Mouse (Mus musculus) forebrain, embryonic 11.5 days (tissue): Measurements from ENCODE around the gene Olfr599. TPM values are rescaled to one million over a fixed set of nuclear protein-coding genes. Genes with fewer than 3 reads are reported as not detected.
"Not testable (repeated sequence)": the region's sequence is repeated elsewhere in the genome, so short reads cannot be mapped to it uniquely, and the experiment has no call there.

ENCODE experiments used
- ATAC-seq: fragments of 200-750 bp; cut with Nextera tagmentation; replicated peaks from 2 replicates; pipeline ENCODE4 v1.8.0; 2017; ENCODE audit warnings: moderate TSS enrichment; ENCODE audit not compliant: low FRiP score
- DNase-seq: peaks from one replicate; pipeline ENCODE4 v3.0.0-alpha.2; 2017; ENCODE audit warnings: low spot score
- H3K27ac ChIP-seq: fragments of 300-500 bp; sonication (generic); 2 replicates; pipeline ENCODE4 v1.5.1; 2014; ENCODE audit warnings: low read depth, low read length
- H3K27me3 ChIP-seq: fragments of 300-500 bp; sonication (generic); 2 replicates; pipeline ENCODE4 v1.6.1; 2014; ENCODE audit warnings: mild to moderate bottlenecking, low read length, mixed read lengths; ENCODE audit not compliant: control insufficient read depth, insufficient read depth
- H3K36me3 ChIP-seq: fragments of 300-500 bp; sonication (generic); 2 replicates; pipeline ENCODE4 v1.6.1; 2014; ENCODE audit warnings: mild to moderate bottlenecking, low read length, moderate library complexity, mixed read lengths; ENCODE audit not compliant: control insufficient read depth, insufficient read depth
- H3K4me1 ChIP-seq: fragments of 300-500 bp; sonication (generic); replicated peaks from 2 replicates; pipeline ENCODE4 v1.6.1; 2014; ENCODE audit warnings: low read length, mixed read lengths; ENCODE audit not compliant: control insufficient read depth, insufficient read depth
- H3K4me2 ChIP-seq: fragments of 300-500 bp; sonication (generic); 2 replicates; pipeline ENCODE4 v1.6.1; 2014; ENCODE audit warnings: low read depth, mild to moderate bottlenecking, low read length, moderate library complexity, mixed read lengths; ENCODE audit not compliant: severe bottlenecking
- H3K4me3 ChIP-seq: fragments of 300-500 bp; sonication (generic); 2 replicates; pipeline ENCODE4 v1.5.1; 2014; ENCODE audit warnings: low read depth, low read length
- H3K9ac ChIP-seq: fragments of 300-500 bp; sonication (generic); 2 replicates; pipeline ENCODE4 v1.6.1; 2014; ENCODE audit warnings: low read length
- H3K9me3 ChIP-seq: fragments of 300-500 bp; sonication (generic); 2 replicates; pipeline ENCODE4 v1.6.1; 2016; ENCODE audit warnings: low read length, mixed read lengths; ENCODE audit not compliant: control insufficient read depth
- WGBS: fragments of 180-500 bp; shearing (Covaris S2); extraction: QIAGEN DNeasy Blood & Tissue Kit; methylation state at CpG from one replicate; pipeline ENCODE4 v1.1.7; 2014; 5-methylcytosine and 5-hydroxymethylcytosine counted together
- polyA plus RNA-seq: library from polyadenylated mRNA; unstranded; fragments of >200 nt; fragmentation: Nextera tagmentation; extraction: Ambion mirVana; gene quantifications from 2 replicates; pipeline ENCODE4 v1.2.1, GENCODE M21; 2014

Gene Olfr599
- polyA plus RNA-seq = not detected in 2 replicates

DNA sequence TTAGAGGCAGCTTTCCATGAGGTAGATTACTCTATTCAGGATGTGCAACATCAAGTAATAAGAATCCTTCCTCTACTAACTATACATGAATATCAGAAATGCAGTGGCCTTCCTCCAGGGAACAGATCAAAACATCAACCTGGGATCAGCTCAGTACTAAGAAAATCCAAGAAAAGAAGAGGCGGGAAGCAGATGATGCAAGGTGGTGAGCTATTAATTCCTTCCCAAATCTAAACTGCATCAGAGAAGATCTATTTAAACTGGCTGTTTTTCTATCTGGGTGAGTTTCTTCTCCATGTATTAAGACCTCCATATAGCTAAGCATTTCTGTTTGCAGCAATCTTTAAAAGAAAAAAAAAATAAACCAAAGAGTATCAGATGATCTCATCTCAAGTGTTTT, at the start of gene Olfr599:
Gene Olfr599, plus strand, starts transcription at position 301 of the 400 bp plus-strand sequence.
- DNase-seq (no peak), ATAC-seq (no peak)
- Histone ChIP-seq H3K27me3 (no peaks in the 10 kb centered on the region), H3K9ac (no peak within 1 kb of the TSS), H3K27ac (no peak within 1 kb of the TSS), H3K4me2 (no peak within 1 kb of the TSS), H3K4me3 (no peak within 1 kb of the TSS), H3K4me1 (no peaks in the 10 kb centered on the region), H3K36me3 (no peaks in the 10 kb centered on the region), H3K9me3 (no peaks in the 10 kb centered on the region)
- 89% methylated on average over 1 of the region's 1 CpGs for WGBS

DNA sequence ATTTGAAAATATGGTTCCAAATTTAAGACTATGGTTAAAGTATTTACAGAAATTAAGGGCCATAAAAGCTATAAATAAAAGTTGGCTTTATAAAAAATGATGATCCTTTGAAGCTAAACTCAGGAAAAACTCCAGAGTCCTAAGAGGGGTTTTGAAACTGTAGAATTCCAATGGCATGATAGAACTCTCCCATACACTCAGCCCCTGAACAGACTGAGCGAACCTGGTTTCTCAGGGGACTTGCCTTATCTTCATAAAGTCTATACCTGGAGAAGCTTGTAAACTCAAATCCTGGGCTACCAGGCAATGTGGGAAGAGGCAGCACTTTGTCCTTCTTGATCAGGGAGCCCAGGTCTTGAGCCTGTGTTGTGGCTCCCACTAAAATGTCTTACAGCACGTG, 30.4 kb upstream of the Olfr599 start, which contains the start of gene Olfr596:
Gene Olfr596, plus strand, starts transcription at position 301 of the 400 bp plus-strand sequence.
- WGBS = 89% methylated on average over 2 of the region's 2 CpGs
- not testable (repeated sequence) for H3K36me3 ChIP-seq, H3K4me2 ChIP-seq, ATAC-seq, H3K4me1 ChIP-seq, H3K27ac ChIP-seq, H3K4me3 ChIP-seq, H3K9me3 ChIP-seq, H3K9ac ChIP-seq, H3K27me3 ChIP-seq, DNase-seq

DNA sequence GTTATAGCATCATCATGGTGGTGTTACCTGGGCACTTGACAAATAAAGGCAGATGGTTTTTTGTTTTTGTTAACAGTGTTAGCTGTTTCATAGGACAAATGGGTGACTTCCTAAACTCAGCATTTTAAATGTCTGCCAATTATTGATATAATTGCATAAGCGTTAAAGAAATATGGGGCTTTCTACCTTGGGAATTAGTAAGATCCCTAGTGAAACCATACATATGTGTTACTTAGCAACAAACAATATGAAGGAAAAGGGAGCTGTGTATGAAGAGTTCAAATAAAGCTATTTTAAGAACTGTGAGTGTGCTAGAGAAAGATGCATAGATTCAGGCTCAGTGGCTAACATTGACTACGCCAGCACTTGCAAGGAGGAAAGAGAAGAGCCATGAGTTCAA, 19.7 kb upstream of the Olfr599 start, which contains the start of gene Olfr597:
Gene Olfr597, plus strand, starts transcription at position 301 of the 400 bp plus-strand sequence.
- not testable (repeated sequence) for H3K27me3 ChIP-seq, H3K4me3 ChIP-seq, H3K36me3 ChIP-seq, H3K9me3 ChIP-seq, DNase-seq, ATAC-seq, H3K4me1 ChIP-seq, H3K4me2 ChIP-seq, H3K9ac ChIP-seq, H3K27ac ChIP-seq
- 89% methylated on average over 2 of the region's 2 CpGs for WGBS

DNA sequence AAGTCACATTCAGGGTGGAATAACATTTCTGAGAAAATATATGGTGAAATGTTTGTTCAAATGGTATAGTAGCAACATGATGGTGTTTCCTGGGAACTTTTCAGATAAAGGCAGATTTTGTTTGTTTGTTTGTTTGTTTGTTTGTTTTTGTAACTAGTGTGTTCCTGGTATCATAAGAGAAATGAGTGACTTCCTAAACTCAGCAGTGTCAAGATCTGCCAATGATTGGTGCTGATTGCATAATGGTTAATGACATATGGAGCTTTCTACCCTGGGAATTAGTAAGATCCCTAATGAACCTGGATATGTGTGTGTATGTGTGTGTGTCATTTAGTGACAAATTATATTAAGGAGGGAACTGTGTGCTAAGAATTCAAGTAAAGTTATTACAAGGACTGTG, 12.4 kb upstream of the Olfr599 start, which contains the start of gene Olfr598:
Gene Olfr598, plus strand, starts transcription at position 301 of the 400 bp plus-strand sequence.
- no peaks in the 10 kb centered on the region for H3K4me1 ChIP-seq
- H3K36me3 ChIP-seq = no peaks in the 10 kb centered on the region
- H3K4me3 ChIP-seq = no peak within 1 kb of the TSS
- ATAC-seq (no peak), DNase-seq (no peak)
- no peak within 1 kb of the TSS for H3K9ac ChIP-seq
- no peak within 1 kb of the TSS for H3K27ac ChIP-seq
- no peak within 1 kb of the TSS for H3K4me2 ChIP-seq
- H3K9me3 ChIP-seq = no peaks in the 10 kb centered on the region
- H3K27me3 ChIP-seq = no peaks in the 10 kb centered on the region

DNA sequence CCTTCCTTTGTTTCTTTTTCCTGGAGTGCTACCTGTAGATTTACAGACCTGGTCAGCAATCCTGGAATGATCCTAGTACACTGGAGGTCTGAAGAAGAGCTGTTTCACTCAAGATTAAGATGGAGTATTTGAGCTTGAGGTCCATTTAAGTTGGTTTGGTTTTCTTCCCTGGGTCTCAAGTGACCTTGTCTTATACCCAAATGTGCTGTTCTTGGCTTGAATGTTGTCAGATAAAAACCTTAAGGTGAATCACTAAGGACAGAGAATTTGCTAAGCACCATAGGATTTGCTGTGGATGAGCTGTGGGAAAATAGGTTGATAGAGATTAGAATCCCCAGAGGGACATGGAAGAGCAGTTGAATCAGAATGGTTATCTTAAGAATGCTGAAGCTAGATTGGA, 13.9 kb downstream of the Olfr599 start, which contains the start of gene Olfr600:
Gene Olfr600, minus strand, starts transcription at position 101 of the 400 bp plus-strand sequence.
- Histone ChIP-seq H3K9me3 (no peaks in the 10 kb centered on the region), H3K9ac (no peak within 1 kb of the TSS), H3K27ac (no peak within 1 kb of the TSS), H3K4me1 (no peaks in the 10 kb centered on the region), H3K36me3 (no peaks in the 10 kb centered on the region), H3K4me2 (no peak within 1 kb of the TSS), H3K27me3 (no peaks in the 10 kb centered on the region), H3K4me3 (no peak within 1 kb of the TSS)
- ATAC-seq (no peak), DNase-seq (no peak)

DNA sequence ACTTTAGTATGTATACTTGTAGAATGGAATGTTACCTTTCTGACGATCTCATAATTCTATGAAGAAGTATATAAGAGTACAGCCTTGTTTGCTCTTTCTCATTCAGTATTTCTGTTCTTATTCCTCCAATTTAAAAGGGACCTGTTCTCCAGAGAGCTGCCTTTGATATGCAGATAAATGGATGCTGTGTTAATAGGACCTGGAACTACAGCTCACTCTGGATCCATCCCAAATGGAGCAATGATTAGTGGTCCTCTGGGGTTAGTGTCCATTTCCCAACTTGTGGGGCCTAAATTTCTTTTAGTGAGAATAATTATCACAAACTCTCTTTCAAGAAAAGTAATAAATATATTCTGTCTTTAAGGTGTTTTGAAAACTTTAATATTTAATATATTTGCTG, 26.8 kb downstream of the Olfr599 start, which contains the start of gene Olfr601:
Gene Olfr601, minus strand, starts transcription at position 101 of the 400 bp plus-strand sequence.
- H3K4me2 ChIP-seq = no peak within 1 kb of the TSS
- WGBS = 97% methylated on average over 1 of the region's 1 CpGs
- H3K27ac ChIP-seq = no peak within 1 kb of the TSS
- H3K27me3 ChIP-seq = no peaks in the 10 kb centered on the region
- H3K9me3 ChIP-seq = no peaks in the 10 kb centered on the region
- DNase-seq (no peak), ATAC-seq (no peak)
- H3K9ac ChIP-seq = no peak within 1 kb of the TSS
- no peak within 1 kb of the TSS for H3K4me3 ChIP-seq
- no peaks in the 10 kb centered on the region for H3K4me1 ChIP-seq
- H3K36me3 ChIP-seq = no peaks in the 10 kb centered on the region

DNA sequence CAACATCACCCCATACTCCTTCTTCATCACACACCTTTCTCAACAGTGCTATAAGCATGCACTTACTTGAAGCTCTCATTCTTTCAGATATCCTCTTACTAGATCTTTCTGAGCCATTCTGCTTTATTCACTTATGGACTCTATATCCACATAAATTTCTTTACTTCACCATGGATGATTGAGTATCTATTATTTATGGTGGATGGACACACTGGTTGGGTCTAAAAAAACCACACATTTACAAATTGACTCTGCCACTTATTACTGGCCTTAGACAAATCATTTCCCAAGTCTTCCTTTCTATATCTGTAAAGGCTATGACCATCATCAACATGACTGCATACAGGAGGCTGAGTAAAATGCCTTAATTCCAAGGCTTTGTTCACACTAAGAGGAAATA, 50.4 kb downstream of the Olfr599 start, which contains the start of gene Olfr603:
Gene Olfr603, minus strand, starts transcription at position 101 of the 400 bp plus-strand sequence.
- Histone ChIP-seq H3K36me3 (no peaks in the 10 kb centered on the region), H3K27ac (no peak within 1 kb of the TSS), H3K4me2 (no peak within 1 kb of the TSS), H3K4me1 (no peaks in the 10 kb centered on the region), H3K4me3 (no peak within 1 kb of the TSS), H3K9ac (no peak within 1 kb of the TSS), H3K9me3 (no peaks in the 10 kb centered on the region), H3K27me3 (no peaks in the 10 kb centered on the region)
- no peak for ATAC-seq
- DNase-seq = no peak

Other genes starting within 250 kb of the Olfr599 start
- not detected in 2 replicates for gene Olfr585, start 238.2 kb upstream of the Olfr599 start, polyA plus RNA-seq
- not detected in 2 replicates for gene Olfr586, start 210.3 kb upstream of the Olfr599 start, polyA plus RNA-seq
- gene Olfr588-ps1, start 195.0 kb upstream of the Olfr599 start, polyA plus RNA-seq = not detected in 2 replicates
- not detected in 2 replicates for gene Olfr589, start 179.6 kb upstream of the Olfr599 start, polyA plus RNA-seq
- gene Olfr591, start 157.6 kb upstream of the Olfr599 start, polyA plus RNA-seq = not detected in 2 replicates
- gene Olfr592, start 151.1 kb upstream of the Olfr599 start, polyA plus RNA-seq = not detected in 2 replicates
- gene Olfr593, start 124.1 kb upstream of the Olfr599 start, polyA plus RNA-seq = not detected in 2 replicates
- gene Olfr594, start 118.9 kb upstream of the Olfr599 start, polyA plus RNA-seq = not detected in 2 replicates
- gene Usp17ld, start 83.4 kb upstream of the Olfr599 start, polyA plus RNA-seq = not detected in 2 replicates
- gene Olfr596, start 30.3 kb upstream of the Olfr599 start, polyA plus RNA-seq = not detected in 2 replicates
- gene Olfr597, start 19.6 kb upstream of the Olfr599 start, polyA plus RNA-seq = not detected in 2 replicates
- gene Olfr598, start 12.3 kb upstream of the Olfr599 start, polyA plus RNA-seq = not detected in 2 replicates
- not detected in 2 replicates for gene Olfr600, start 13.8 kb downstream of the Olfr599 start, polyA plus RNA-seq
- not detected in 2 replicates for gene Olfr601, start 26.7 kb downstream of the Olfr599 start, polyA plus RNA-seq
- gene Olfr603, start 50.3 kb downstream of the Olfr599 start, polyA plus RNA-seq = not detected in 2 replicates
- not detected in 2 replicates for gene Usp17lc, start 79.2 kb downstream of the Olfr599 start, polyA plus RNA-seq
- not detected in 2 replicates for gene Olfr605, start 109.5 kb downstream of the Olfr599 start, polyA plus RNA-seq
- not detected in 2 replicates for gene Olfr606, start 113.1 kb downstream of the Olfr599 start, polyA plus RNA-seq
- not detected in 2 replicates for gene Olfr607, start 128.2 kb downstream of the Olfr599 start, polyA plus RNA-seq
- gene Olfr608, start 134.0 kb downstream of the Olfr599 start, polyA plus RNA-seq = not detected in 2 replicates
- gene Olfr609, start 162.1 kb downstream of the Olfr599 start, polyA plus RNA-seq = not detected in 2 replicates
- not detected in 2 replicates for gene Olfr610, start 176.2 kb downstream of the Olfr599 start, polyA plus RNA-seq
- not detected in 2 replicates for gene Olfr611, start 184.9 kb downstream of the Olfr599 start, polyA plus RNA-seq
- gene Olfr612, start 206.8 kb downstream of the Olfr599 start, polyA plus RNA-seq = not detected in 2 replicates
- not detected in 2 replicates for gene Olfr613, start 212.2 kb downstream of the Olfr599 start, polyA plus RNA-seq
- not detected in 2 replicates for gene Olfr615, start 220.2 kb downstream of the Olfr599 start, polyA plus RNA-seq
- gene Olfr616, start 233.2 kb downstream of the Olfr599 start, polyA plus RNA-seq = not detected in 2 replicates
- not detected in 2 replicates for gene Olfr617, start 237.1 kb downstream of the Olfr599 start, polyA plus RNA-seq